Mouse (Mus musculus): Measurements from ENCODE around the gene Npb. TPM values are rescaled to one million over a fixed set of nuclear protein-coding genes. Genes with fewer than 3 reads are reported as not detected.

Gene Npb
- polyA plus RNA-seq, 1 experiment from 2014 or later = 17.5 TPM

- Histone ChIP-seq H3K27me3 (ENCODE audit: control insufficient read depth, insufficient read depth, low read length) (peaks cover 36% of the 10 kb centered on the region), H3K9ac (ENCODE audit: low read length) (no peak overlapping the region), H3K4me3 (ENCODE audit: control insufficient read depth in 1 of 2, insufficient read depth in 1 of 2, low read depth in 1 of 2, low read length in 2 of 2) (no peak overlapping the region), H3K27ac (replicated peaks in 1 of 2; ENCODE audit: control insufficient read depth in 1 of 2, insufficient read depth in 1 of 2, low read depth in 2 of 2, low read length in 2 of 2) (no peak overlapping the region), H3K9me3 (ENCODE audit: control insufficient read depth, low read length) (no peaks in the 10 kb centered on the region), H3K4me1 (ENCODE audit: control insufficient read depth in 2 of 2, insufficient read depth in 2 of 2, low read length in 2 of 2) (peaks cover 6 to 7% of the 10 kb centered on the region in 2 experiments; a peak in 3 of 4 replicates), H3K36me3 (ENCODE audit: control insufficient read depth, insufficient read depth, low read length) (no peaks in the 10 kb centered on the region), H3K4me2 (ENCODE audit: low read length) (no peak overlapping the region)
- no peak for ATAC-seq (ENCODE audit: insufficient number of reproducible peaks, insufficient read depth, low FRiP score, low read depth)
- WGBS = 52% methylated on average over 3 of the region's 3 CpGs
Measured at GRCm38 (mm10) chr11:120654741-120655140, 46.5 kb downstream of the Npb start.

GRCm38 (mm10) chr11:120657301-120657700, 49.0 kb downstream of the Npb start:
- Histone ChIP-seq H3K9ac (ENCODE audit: low read length) (no peak overlapping the region), H3K27ac (replicated peaks in 1 of 2; ENCODE audit: control insufficient read depth in 1 of 2, insufficient read depth in 1 of 2, low read depth in 2 of 2, low read length in 2 of 2) (no peak overlapping the region), H3K36me3 (ENCODE audit: control insufficient read depth, insufficient read depth, low read length) (no peaks in the 10 kb centered on the region), H3K4me3 (ENCODE audit: control insufficient read depth in 1 of 2, insufficient read depth in 1 of 2, low read depth in 1 of 2, low read length in 2 of 2) (no peak overlapping the region), H3K27me3 (ENCODE audit: control insufficient read depth, insufficient read depth, low read length) (peaks cover 62% of the 10 kb centered on the region), H3K4me2 (ENCODE audit: low read length) (no peak overlapping the region), H3K4me1 (ENCODE audit: control insufficient read depth in 2 of 2, insufficient read depth in 2 of 2, low read length in 2 of 2) (peaks cover 7 to 23% of the 10 kb centered on the region in 2 experiments), H3K9me3 (ENCODE audit: control insufficient read depth, low read length) (no peaks in the 10 kb centered on the region)
- 93% methylated on average over 4 of the region's 4 CpGs for WGBS
- ATAC-seq (ENCODE audit: insufficient number of reproducible peaks, insufficient read depth, low FRiP score, low read depth) = no peak

Small RNA genes within 50 kb of the gene (microRNA-seq; reads per million reads assigned to microRNA genes)
- not detected for gene Mir6936

Other genes with a start within 250 kb of the Npb start
- 0.62 and 1.1 TPM in 2 replicates for gene Fscn2, start 246.9 kb upstream of the Npb start, polyA plus RNA-seq (2014; fragmentation: Nextera tagmentation; extraction: Ambion mirVana)
- gene Faap100, start 229.7 kb upstream of the Npb start, polyA plus RNA-seq (2014; fragmentation: Nextera tagmentation; extraction: Ambion mirVana) = 30.6 and 32.8 TPM in 2 replicates
- gene Nploc4, start 170.8 kb upstream of the Npb start, polyA plus RNA-seq (2014; fragmentation: Nextera tagmentation; extraction: Ambion mirVana) = 35.6 and 37.2 TPM in 2 replicates
- not detected in 2 replicates for gene Tspan10, start 165.8 kb upstream of the Npb start, polyA plus RNA-seq (2014; fragmentation: Nextera tagmentation; extraction: Ambion mirVana)
- 0.23 TPM in 1 of 2 replicates, not detected in the other for gene Pde6g, start 155.0 kb upstream of the Npb start, polyA plus RNA-seq (2014; fragmentation: Nextera tagmentation; extraction: Ambion mirVana)
- 24.9 and 26.0 TPM in 2 replicates for gene Oxld1, start 150.4 kb upstream of the Npb start, polyA plus RNA-seq (2014; fragmentation: Nextera tagmentation; extraction: Ambion mirVana)
- gene Ccdc137, start 150.4 kb upstream of the Npb start, polyA plus RNA-seq (2014; fragmentation: Nextera tagmentation; extraction: Ambion mirVana) = 19.5 and 20.2 TPM in 2 replicates
- gene Arl16, start 140.9 kb upstream of the Npb start, polyA plus RNA-seq (2014; fragmentation: Nextera tagmentation; extraction: Ambion mirVana) = 40.0 and 44.4 TPM in 2 replicates
- 225 and 239 TPM in 2 replicates for gene Mrpl12, start 123.9 kb upstream of the Npb start, polyA plus RNA-seq (2014; fragmentation: Nextera tagmentation; extraction: Ambion mirVana)
- 39.4 and 41.7 TPM in 2 replicates for gene Slc25a10, start 116.6 kb upstream of the Npb start, polyA plus RNA-seq (2014; fragmentation: Nextera tagmentation; extraction: Ambion mirVana)
- gene Gcgr, start 77.8 kb upstream of the Npb start, polyA plus RNA-seq (2014; fragmentation: Nextera tagmentation; extraction: Ambion mirVana) = 2.3 and 2.5 TPM in 2 replicates
- gene Mcrip1, start 58.8 kb upstream of the Npb start, polyA plus RNA-seq (2014; fragmentation: Nextera tagmentation; extraction: Ambion mirVana) = 153 and 158 TPM in 2 replicates
- not detected in 2 replicates for gene Ppp1r27, start 57.3 kb upstream of the Npb start, polyA plus RNA-seq (2014; fragmentation: Nextera tagmentation; extraction: Ambion mirVana)
- 431 and 451 TPM in 2 replicates for gene P4hb, start 35.2 kb upstream of the Npb start, polyA plus RNA-seq (2014; fragmentation: Nextera tagmentation; extraction: Ambion mirVana)
- 360 and 367 TPM in 2 replicates for gene Arhgdia, start 26.9 kb upstream of the Npb start, polyA plus RNA-seq (2014; fragmentation: Nextera tagmentation; extraction: Ambion mirVana)
- 251 and 254 TPM in 2 replicates for gene Alyref, start 10.1 kb upstream of the Npb start, polyA plus RNA-seq (2014; fragmentation: Nextera tagmentation; extraction: Ambion mirVana)
- 223 and 251 TPM in 2 replicates for gene Anapc11, start 10.1 kb upstream of the Npb start, polyA plus RNA-seq (2014; fragmentation: Nextera tagmentation; extraction: Ambion mirVana)
- 72.0 and 73.2 TPM in 2 replicates for gene Pcyt2, start 9.5 kb downstream of the Npb start, polyA plus RNA-seq (2014; fragmentation: Nextera tagmentation; extraction: Ambion mirVana)
- gene Sirt7, start 16.8 kb downstream of the Npb start, polyA plus RNA-seq (2014; fragmentation: Nextera tagmentation; extraction: Ambion mirVana) = 17.6 and 18.5 TPM in 2 replicates
- gene Mafg, start 25.1 kb downstream of the Npb start, polyA plus RNA-seq (2014; fragmentation: Nextera tagmentation; extraction: Ambion mirVana) = 16.6 and 18.1 TPM in 2 replicates
- gene Pycr1, start 35.3 kb downstream of the Npb start, polyA plus RNA-seq (2014; fragmentation: Nextera tagmentation; extraction: Ambion mirVana) = 17.1 and 22.3 TPM in 2 replicates
- 19.4 and 19.5 TPM in 2 replicates for gene Myadml2, start 39.7 kb downstream of the Npb start, polyA plus RNA-seq (2014; fragmentation: Nextera tagmentation; extraction: Ambion mirVana)
- 1.1 and 1.6 TPM in 2 replicates for gene Notum, start 52.7 kb downstream of the Npb start, polyA plus RNA-seq (2014; fragmentation: Nextera tagmentation; extraction: Ambion mirVana)
- gene Aspscr1, start 64.5 kb downstream of the Npb start, polyA plus RNA-seq (2014; fragmentation: Nextera tagmentation; extraction: Ambion mirVana) = 96.6 and 106 TPM in 2 replicates
- gene Cenpx, start 105.3 kb downstream of the Npb start, polyA plus RNA-seq (2014; fragmentation: Nextera tagmentation; extraction: Ambion mirVana) = 109 and 135 TPM in 2 replicates
- 16.9 and 23.7 TPM in 2 replicates for gene Lrrc45, start 105.4 kb downstream of the Npb start, polyA plus RNA-seq (2014; fragmentation: Nextera tagmentation; extraction: Ambion mirVana)
- 0.69 and 1.9 TPM in 2 replicates for gene Rac3, start 113.0 kb downstream of the Npb start, polyA plus RNA-seq (2014; fragmentation: Nextera tagmentation; extraction: Ambion mirVana)
- 7.7 and 11.9 TPM in 2 replicates for gene Dcxr, start 118.8 kb downstream of the Npb start, polyA plus RNA-seq (2014; fragmentation: Nextera tagmentation; extraction: Ambion mirVana)
- gene Cbr2, start 123.6 kb downstream of the Npb start, polyA plus RNA-seq (2014; fragmentation: Nextera tagmentation; extraction: Ambion mirVana) = 1.7 and 4.7 TPM in 2 replicates
- 1.9 and 2.9 TPM in 2 replicates for gene Hmga1b, start 154.3 kb downstream of the Npb start, polyA plus RNA-seq (2014; fragmentation: Nextera tagmentation; extraction: Ambion mirVana)
- gene Rfng, start 175.7 kb downstream of the Npb start, polyA plus RNA-seq (2014; fragmentation: Nextera tagmentation; extraction: Ambion mirVana) = 16.0 and 16.7 TPM in 2 replicates
- gene Gps1, start 175.8 kb downstream of the Npb start, polyA plus RNA-seq (2014; fragmentation: Nextera tagmentation; extraction: Ambion mirVana) = 138 and 151 TPM in 2 replicates
- gene Dus1l, start 187.9 kb downstream of the Npb start, polyA plus RNA-seq (2014; fragmentation: Nextera tagmentation; extraction: Ambion mirVana) = 43.6 and 44.5 TPM in 2 replicates
- gene Fasn, start 216.1 kb downstream of the Npb start, polyA plus RNA-seq (2014; fragmentation: Nextera tagmentation; extraction: Ambion mirVana) = 29.6 and 32.0 TPM in 2 replicates